Mouse (Mus musculus) small intestine, adult 2 months (tissue): ENCODE measurements around the gene Cnnm2. TPM values are rescaled to one million over a fixed set of nuclear protein-coding genes. Genes with fewer than 3 reads are reported as not detected.
A peak's percentile ranks its signal among the peaks of the same experiment; 100 is the strongest.

Source experiments
- H3K27ac ChIP-seq: fragments of 200-500 bp; 2 replicates; pipeline ENCODE4 v1.5.1; 2012; ENCODE audit warnings: low read depth, low read length, control low read depth, inconsistent platforms; ENCODE audit not compliant: insufficient read depth
- H3K27me3 ChIP-seq: fragments of 200-500 bp; 2 replicates; pipeline ENCODE4 v1.6.1; 2012; ENCODE audit warnings: mild to moderate bottlenecking, moderate library complexity, low read length, inconsistent platforms; ENCODE audit not compliant: control insufficient read depth, insufficient read depth
- H3K36me3 ChIP-seq: fragments of 200-500 bp; 2 replicates; pipeline ENCODE4 v1.6.1; 2012; ENCODE audit warnings: mild to moderate bottlenecking, low read length, control low read depth, inconsistent platforms; ENCODE audit not compliant: control insufficient read depth, insufficient read depth
- H3K4me1 ChIP-seq: fragments of 200-500 bp; 2 replicates; pipeline ENCODE4 v1.6.1; 2012; ENCODE audit warnings: low read length, inconsistent platforms, mixed read lengths; ENCODE audit not compliant: control insufficient read depth, insufficient read depth, insufficient read length
- H3K4me3 ChIP-seq: fragments of 200-500 bp; 2 replicates; pipeline ENCODE4 v1.5.1; 2012; ENCODE audit warnings: low read depth, mild to moderate bottlenecking, control low read depth, inconsistent platforms, low read length, moderate library complexity
- CTCF ChIP-seq: fragments of 200-500 bp; IDR thresholded peaks from 2 replicates; pipeline ENCODE4 v1.5.1; 2012; ENCODE audit warnings: low read depth, mild to moderate bottlenecking, control low read depth, inconsistent platforms, low read length, moderate library complexity, mixed read lengths; ENCODE audit not compliant: insufficient replicate concordance, insufficient read length; ENCODE audit errors: extremely low read depth
- POLR2A ChIP-seq: fragments of 200-500 bp; IDR thresholded peaks from 2 replicates; pipeline ENCODE4 v1.6.1; 2012; ENCODE audit warnings: low read depth, mild to moderate bottlenecking, control low read depth, inconsistent platforms, low read length, moderate library complexity
- WGBS: fragments of 180-500 bp; shearing (Covaris S2); methylation state at CpG from one replicate; pipeline ENCODE4 v1.1.7; 2018; 5-methylcytosine and 5-hydroxymethylcytosine counted together
- polyA plus RNA-seq: library from polyadenylated mRNA; depleted of rRNA; stranded (reverse); fragments of >200 nt; gene quantifications from 2 replicates; pipeline ENCODE4 v1.2.3, GENCODE M21; 2012

The Cnnm2 gene
- polyA plus RNA-seq, 1 experiment = 16.9 TPM

- Histone ChIP-seq H3K36me3 (peaks cover 14% of the 10 kb centered on the region), H3K4me1 (0 out of 2 replicates have a peak, but pooled peaks cover 3% of the 10 kb centered on the region), H3K27me3 (no peaks in the 10 kb centered on the region), H3K27ac (no peak overlapping the region), H3K4me3 (no peak overlapping the region)
- TF ChIP-seq CTCF = peak; percentile 28; the same call in 1 of the 2 replicates
- TF ChIP-seq POLR2A = no peak
- 95% methylated on average over 3 of the region's 3 CpGs for WGBS
These were observed 135.7 kb downstream of the Cnnm2 start for GRCm38 (mm10) chr19:46897135-46897534.

- Histone ChIP-seq H3K27me3 (no peaks in the 10 kb centered on the region), H3K27ac (no peak overlapping the region), H3K4me3 (no peak overlapping the region), H3K36me3 (peaks cover 12% of the 10 kb centered on the region), H3K4me1 (0 out of 2 replicates have a peak, but pooled peaks cover 3% of the 10 kb centered on the region)
- TF ChIP-seq CTCF (no peak), POLR2A (no peak)
- WGBS = 91% methylated on average over 5 of the region's 5 CpGs
These were observed 136.8 kb downstream of the Cnnm2 start for GRCm38 (mm10) chr19:46898222-46898621.

GRCm38 (mm10) chr19:46899306-46899705, 137.9 kb downstream of the Cnnm2 start:
- H3K27ac ChIP-seq = no peak overlapping the region
- 28% methylated on average over 5 of the region's 5 CpGs for WGBS
- H3K4me3 ChIP-seq = no peak overlapping the region
- H3K27me3 ChIP-seq = no peaks in the 10 kb centered on the region
- peaks cover 12% of the 10 kb centered on the region for H3K36me3 ChIP-seq
- no peak for TF ChIP-seq CTCF
- H3K4me1 ChIP-seq = 0 out of 2 replicates have a peak, but pooled peaks cover 3% of the 10 kb centered on the region

- TF ChIP-seq POLR2A (no peak), CTCF (no peak)
- Histone ChIP-seq H3K27me3 (no peaks in the 10 kb centered on the region), H3K4me1 (0 out of 2 replicates have a peak, but pooled peaks cover 3% of the 10 kb centered on the region), H3K36me3 (peaks cover 10% of the 10 kb centered on the region), H3K27ac (no peak overlapping the region), H3K4me3 (no peak overlapping the region)
- WGBS = 37% methylated on average over 5 of the region's 5 CpGs
These were observed 138.5 kb downstream of the Cnnm2 start for GRCm38 (mm10) chr19:46899871-46900270.

- 0 out of 2 replicates have a peak, but pooled peaks cover 3% of the 10 kb centered on the region for H3K4me1 ChIP-seq
- H3K27ac ChIP-seq = no peak overlapping the region
- TF ChIP-seq CTCF = no peak
- TF ChIP-seq POLR2A = no peak
- H3K36me3 ChIP-seq = peaks cover 7% of the 10 kb centered on the region
- no peak overlapping the region for H3K4me3 ChIP-seq
- 90% methylated on average over 6 of the region's 6 CpGs for WGBS
- H3K27me3 ChIP-seq = no peaks in the 10 kb centered on the region
These were observed 139.4 kb downstream of the Cnnm2 start for GRCm38 (mm10) chr19:46900786-46901185.

- H3K36me3 ChIP-seq = peaks cover 6% of the 10 kb centered on the region
- no peak overlapping the region for H3K27ac ChIP-seq
- H3K4me1 ChIP-seq = 0 out of 2 replicates have a peak, but pooled peaks cover 3% of the 10 kb centered on the region
- TF ChIP-seq POLR2A = no peak
- no peak for TF ChIP-seq CTCF
- H3K27me3 ChIP-seq = no peaks in the 10 kb centered on the region
- H3K4me3 ChIP-seq = no peak overlapping the region
- 73% methylated on average over 5 of the region's 5 CpGs for WGBS
These were observed 139.9 kb downstream of the Cnnm2 start for GRCm38 (mm10) chr19:46901323-46901722.

- Histone ChIP-seq H3K27me3 (no peaks in the 10 kb centered on the region), H3K4me3 (no peak overlapping the region), H3K36me3 (0 out of 2 replicates have a peak, but pooled peaks cover 1% of the 10 kb centered on the region), H3K4me1 (0 out of 2 replicates have a peak, but pooled peaks cover 3% of the 10 kb centered on the region), H3K27ac (no peak overlapping the region)
- WGBS = 94% methylated on average over 5 of the region's 5 CpGs
- TF ChIP-seq POLR2A = no peak
- no peak for TF ChIP-seq CTCF
These were observed 142.0 kb downstream of the Cnnm2 start for GRCm38 (mm10) chr19:46903379-46903778.
